Mouse (Mus musculus) layer of hippocampus, postnatal 14 days (tissue): Measurements from ENCODE around the gene Spock2. TPM values are rescaled to one million over a fixed set of nuclear protein-coding genes. Genes with fewer than 3 reads are reported as not detected.

Experiments used
- DNase-seq, 2 experiments: peaks; one replicate each; pipeline ENCODE4 v3.0.0; 2021 to 2022; ENCODE audit warnings: low spot score in 2 of 2, mixed read lengths in 1 of 2
- long read RNA-seq, 2 experiments: library from polyadenylated mRNA; stranded (forward); transcript quantifications; one replicate each; pipeline ENCODE4 v2.0.0; 2021
- total RNA-seq, 2 experiments: library from RNA; stranded (reverse); gene quantifications; 2 replicates each; pipeline ENCODE4 v1.2.3; 2021

The Spock2 gene
- total RNA-seq: 100 to 1,000 TPM; 497 to 522 TPM
- long read RNA-seq, experiment 1, partial matches to known transcripts: 104 of 147 reads
- long read RNA-seq, experiment 1, other reads (novel, unspliced or antisense): 43 of 147 reads
- long read RNA-seq, experiment 2, partial matches to known transcripts: 4 of 156 reads
- long read RNA-seq, experiment 2, other reads (novel, unspliced or antisense): 152 of 156 reads

DNA sequence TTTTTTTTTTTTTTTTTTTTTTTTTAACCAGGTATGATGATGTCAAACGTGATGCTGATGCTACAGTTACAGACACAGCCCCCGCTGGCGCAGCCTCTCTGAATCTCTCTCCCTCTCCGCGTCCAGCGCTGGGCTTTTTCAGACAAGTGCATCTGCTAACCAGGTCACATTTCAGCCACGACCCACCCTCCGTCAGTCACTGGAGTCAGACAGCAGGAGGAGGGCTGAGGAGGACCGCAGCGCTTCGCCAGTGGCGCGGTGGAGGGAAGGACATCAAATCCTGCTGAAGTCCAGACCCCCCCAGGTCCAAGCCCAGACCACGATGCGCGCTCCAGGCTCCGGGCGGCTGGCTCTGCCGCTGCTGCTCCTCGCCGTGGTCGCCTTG lies at the start of gene Spock2:
Gene Spock2, plus strand, starts transcription at position 74 of the 385 bp plus-strand sequence.
- DNase-seq: peak in 1 of 2 experiments; percentile 73

- no peak for DNase-seq
Measured at GRCm38 (mm10) chr10:60062173-60062572, 43.8 kb upstream of the Spock2 start.

GRCm38 (mm10) chr10:60062931-60063330 lies 43.1 kb upstream of the Spock2 start:
- no peak for DNase-seq

- DNase-seq: peak in 1 of 2 experiments; percentile 52
Measured at GRCm38 (mm10) chr10:60066524-60066923, 39.5 kb upstream of the Spock2 start.

DNA sequence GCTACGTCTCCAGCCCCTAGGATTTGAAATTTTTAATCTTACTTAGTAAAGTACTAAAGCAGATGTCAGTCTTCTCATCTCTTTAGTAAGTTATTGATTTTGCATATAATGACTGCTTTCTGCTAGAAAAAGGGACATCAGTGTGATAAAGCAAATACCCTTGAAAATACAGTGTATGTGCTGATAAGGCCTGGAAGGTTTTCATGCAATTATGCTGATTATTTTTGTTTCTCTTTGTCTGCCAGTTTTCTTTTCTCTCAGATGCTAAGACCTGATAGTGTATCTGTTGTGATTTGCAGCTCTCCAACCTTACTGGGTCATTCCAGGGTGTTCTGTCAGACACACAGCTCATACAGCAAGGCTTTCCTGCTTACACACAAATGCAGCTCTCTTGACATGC lies 30.9 kb upstream of the Spock2 start:
- DNase-seq: no peak

- DNase-seq: no peak
Measured at GRCm38 (mm10) chr10:60077226-60077625, 28.8 kb upstream of the Spock2 start.

DNA sequence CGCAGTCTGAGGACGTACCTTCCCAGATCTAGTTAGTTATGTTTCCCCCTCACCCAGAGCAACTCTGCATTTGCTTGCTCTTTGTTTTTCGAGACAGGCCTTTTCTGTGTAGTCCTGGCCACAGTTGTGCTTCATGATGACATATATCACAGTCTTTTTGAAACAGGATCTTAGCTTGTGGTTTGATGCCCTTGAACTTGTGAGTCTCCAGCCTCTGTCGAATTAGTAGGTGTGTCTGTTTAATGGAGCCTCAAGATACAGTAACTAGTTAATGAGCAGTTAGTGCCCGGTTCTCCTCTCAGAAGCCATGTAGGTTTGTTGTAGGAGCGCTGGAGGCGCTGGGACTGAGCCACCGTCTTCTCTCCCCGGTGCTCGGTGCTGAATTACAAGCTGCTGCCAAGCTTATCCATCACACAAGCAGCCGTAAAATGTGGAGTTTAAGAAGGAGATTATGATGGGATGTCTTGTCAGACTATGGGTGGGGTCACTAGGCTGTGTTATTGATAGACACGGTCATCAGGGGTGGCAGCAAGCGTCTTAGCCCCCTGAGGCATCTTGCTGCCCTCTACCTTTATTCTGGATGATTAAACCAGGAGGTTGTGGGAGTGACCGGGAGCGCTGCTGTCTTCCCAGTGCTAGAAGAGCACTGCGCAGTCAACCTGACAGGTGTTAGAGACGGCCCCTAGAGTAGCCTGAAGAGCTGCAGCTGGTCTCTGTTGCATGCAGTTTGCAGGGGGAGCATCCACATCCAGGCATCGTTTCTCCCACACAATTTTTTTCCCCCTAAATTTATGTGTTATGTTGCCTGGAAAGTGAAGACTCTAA lies 28.1 kb upstream of the Spock2 start:
- DNase-seq: no peak

DNA sequence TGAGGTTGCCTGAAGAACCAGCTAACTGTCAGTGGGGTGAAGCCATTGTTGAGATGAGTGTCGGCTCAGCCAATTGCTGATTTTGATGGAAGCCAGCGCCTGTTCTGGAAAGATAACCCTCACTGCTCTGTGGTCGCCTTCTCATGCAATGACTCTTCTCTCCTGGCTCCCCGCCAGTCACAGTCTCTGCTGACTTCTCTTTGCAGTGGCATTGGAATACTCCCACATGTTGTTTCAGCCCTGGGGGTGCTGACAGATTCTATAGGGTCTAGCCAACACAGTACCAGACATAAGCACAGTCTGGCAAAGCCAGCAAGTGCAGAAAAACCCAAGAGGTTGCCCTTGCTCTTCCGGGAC lies 27.5 kb upstream of the Spock2 start:
- peak in 1 of 2 experiments; percentile 40 for DNase-seq

GRCm38 (mm10) chr10:60080171-60080570 lies 25.8 kb upstream of the Spock2 start:
- no peak for DNase-seq

- no peak for DNase-seq
Measured at GRCm38 (mm10) chr10:60080601-60080981, 25.4 kb upstream of the Spock2 start.

DNA sequence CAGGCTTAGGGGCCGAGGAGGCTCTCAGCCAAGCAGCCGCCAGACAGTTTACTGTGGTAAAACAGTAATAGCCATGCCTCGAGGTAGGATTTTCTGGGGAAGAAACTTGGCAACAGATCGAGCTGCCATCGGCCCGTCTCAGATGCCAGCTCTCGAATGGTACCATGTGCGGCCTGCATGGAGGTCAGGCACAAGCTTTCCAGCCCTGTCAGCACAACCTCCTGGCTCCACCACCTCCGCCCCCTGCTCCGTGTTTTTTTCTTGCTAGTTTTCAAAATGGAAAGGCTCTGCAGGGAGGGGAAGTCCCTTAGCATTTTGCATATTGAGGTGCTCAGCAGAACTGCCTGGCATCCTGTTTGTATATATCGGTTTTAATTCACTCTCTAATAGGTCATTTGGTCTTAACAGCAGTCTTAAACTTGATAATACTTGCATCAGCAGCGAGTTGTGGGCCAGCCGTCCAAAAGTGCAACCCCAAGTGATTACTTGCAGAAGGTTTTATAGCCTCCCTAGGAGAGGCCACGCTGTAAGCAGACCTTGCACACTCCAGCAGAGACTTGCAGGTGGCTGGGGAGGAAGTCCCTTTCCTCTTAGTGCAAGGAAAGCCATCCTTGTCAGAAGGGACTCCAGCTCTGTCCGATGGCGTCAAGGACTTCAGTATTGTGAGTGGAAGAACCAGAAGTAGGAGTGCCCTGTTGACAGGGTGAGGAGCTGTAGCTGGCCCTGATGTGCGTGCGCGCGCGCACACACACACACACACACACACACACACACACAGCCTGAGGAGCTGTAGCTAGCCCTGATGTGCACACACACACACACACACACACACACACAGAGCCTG lies 24.8 kb upstream of the Spock2 start:
- DNase-seq: no peak

- peak in 1 of 2 experiments; percentile 34 for DNase-seq
Measured at GRCm38 (mm10) chr10:60081905-60082304, 24.1 kb upstream of the Spock2 start.

GRCm38 (mm10) chr10:60084065-60084464 lies 22.0 kb upstream of the Spock2 start:
- peak; percentile 53 to 76 for DNase-seq

DNA sequence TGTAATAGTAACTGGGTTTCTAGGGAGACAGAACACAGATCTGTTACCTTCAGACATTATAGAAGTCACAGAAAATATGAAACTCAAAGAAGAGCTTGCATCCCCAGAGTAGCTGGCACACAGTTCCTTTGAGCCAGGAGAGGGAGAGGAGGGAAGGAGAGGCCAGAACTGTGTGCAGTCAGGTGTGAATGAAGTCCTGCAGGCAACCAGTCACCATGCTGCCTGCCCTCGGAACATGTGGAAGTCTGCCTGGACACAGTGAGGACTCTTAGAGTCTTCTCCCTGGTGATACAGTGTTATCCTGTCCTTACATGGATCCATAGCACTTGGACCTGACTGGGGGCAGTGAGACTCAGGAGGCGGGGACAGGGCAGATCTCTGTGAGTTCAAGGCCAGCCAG lies 13.7 kb upstream of the Spock2 start:
- no peak for DNase-seq

- no peak for DNase-seq
Measured at GRCm38 (mm10) chr10:60093751-60094150, 12.3 kb upstream of the Spock2 start.

DNA sequence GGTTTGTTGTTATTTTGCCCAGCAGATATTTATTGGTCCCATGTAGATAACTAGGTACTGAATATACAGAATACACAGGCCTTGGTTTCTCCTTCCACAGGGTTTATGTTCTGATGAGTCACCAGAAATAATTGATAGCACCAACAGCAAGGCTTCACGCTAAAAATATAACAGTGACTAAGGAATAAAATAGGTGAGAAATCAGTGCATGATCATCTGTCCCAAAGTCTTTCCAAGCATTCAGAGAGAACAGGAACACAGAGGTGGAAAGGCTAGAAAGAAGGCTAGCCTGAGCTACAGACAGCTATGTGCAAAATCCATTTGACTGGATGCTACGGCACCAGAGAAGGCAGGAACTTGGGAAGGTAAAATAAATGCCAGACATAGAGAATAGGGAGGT lies 10.5 kb upstream of the Spock2 start:
- no peak for DNase-seq

DNA sequence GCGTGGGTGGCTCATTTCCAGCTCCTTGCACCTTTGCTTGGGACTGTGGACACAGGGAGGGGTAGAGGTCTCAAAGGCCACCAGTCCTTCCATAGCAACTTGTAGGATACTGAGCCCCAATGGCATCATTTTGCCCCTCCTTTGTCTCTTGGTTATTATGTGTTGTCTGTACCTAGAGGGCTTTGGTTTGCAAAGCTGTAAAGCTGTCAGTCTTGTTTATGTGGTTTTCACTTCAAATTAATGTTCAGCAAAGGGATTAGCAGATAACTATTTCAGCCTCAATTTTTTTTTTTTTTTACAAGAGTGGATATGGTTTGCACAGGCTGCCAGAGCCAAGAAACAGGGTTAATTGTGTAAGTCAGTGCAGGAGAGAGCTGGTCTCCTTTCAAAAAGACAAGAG lies 9.7 kb upstream of the Spock2 start:
- no peak for DNase-seq

- no peak for DNase-seq
Measured at GRCm38 (mm10) chr10:60097146-60097545, 8.9 kb upstream of the Spock2 start.

DNA sequence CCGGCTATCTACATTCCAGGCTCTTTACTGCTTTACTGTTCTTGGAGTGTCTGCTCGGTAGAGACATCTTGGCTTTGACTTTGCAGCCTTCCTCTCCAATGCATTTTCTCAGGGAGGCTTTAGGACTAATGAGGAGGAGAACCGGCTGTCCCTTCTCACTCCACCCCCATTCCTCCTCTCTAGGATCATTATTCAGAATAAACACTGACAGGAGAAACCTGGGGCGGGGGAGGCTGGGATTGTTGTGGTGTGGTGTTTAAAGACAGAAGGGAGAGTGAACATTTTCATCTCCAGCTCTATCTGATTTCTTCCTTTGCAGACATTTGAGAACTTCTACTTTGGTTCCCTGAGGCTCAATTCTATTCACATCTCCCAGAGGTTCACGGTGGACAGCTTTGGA lies 8.2 kb upstream of the Spock2 start:
- no peak for DNase-seq

DNA sequence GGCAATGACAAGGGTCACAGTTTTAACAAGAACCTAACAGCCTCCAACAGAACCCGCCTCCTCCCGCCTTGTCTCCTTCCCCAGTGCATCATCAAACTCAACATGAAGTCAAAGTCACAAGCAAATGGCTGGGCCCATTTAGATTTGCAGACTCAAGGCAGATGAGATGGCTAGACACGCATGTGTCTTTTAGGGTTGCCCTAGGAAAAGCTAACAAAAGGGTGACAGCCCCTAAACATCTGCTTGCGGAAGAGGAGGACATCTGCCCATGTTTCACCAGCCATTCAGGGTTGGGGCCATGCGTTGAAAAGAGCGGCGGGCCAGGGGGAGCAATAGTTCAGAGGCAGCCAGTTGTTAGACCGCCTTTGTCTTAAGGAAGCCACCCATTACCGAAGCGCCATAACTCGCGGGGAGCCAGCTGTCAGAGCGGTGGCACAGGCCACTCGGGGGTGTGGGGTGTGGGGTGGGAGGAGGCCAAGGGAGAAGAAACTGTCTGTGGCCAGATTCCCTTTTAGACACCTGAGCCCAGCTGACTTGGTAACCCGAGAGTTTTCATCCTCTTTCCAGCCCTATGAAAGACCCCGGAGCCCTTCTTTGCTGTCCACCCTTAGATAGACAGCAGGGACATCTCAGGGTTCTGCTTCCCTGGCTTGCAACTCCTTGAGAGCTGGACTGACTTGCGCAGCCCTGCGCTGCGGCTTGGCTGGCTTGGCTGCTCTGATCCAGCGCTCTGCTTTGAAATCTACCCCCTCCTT lies 451 bp upstream of the Spock2 start:
- DNase-seq: no peak

DNA sequence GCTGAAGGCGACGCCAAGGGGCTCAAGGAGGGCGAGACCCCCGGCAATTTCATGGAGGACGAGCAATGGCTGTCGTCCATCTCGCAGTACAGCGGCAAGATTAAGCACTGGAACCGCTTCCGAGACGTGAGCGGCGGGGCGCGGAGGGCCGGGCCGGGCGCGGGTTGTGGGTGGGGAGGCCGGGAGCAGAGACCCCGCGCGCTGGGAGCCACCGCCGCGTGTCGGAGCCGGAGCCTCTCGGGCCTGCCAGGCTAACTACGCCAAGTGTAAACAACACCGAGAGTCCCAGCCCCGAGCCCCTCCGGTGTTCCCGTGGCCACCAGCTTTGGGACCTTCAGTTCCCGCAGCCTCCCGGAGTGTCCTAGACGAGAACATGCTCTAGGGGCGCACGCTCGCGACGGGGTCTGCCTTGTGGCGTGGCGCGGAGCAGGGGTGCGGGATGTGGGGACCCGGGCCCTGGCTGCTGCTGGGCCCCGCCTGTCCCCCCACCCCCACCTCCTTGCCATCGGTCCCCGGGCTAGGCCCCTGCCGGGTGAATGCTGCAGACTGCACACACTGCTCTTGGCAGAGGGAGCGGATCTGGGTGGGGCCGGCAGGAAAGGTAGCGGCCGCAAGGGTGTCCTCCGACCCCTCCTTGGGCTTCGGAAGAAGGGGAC lies 640 bp downstream of the Spock2 start:
- peak; percentile 56 to 69 for DNase-seq
